Mouse (Mus musculus): ENCODE measurements around the gene Jmjd8. TPM values are rescaled to one million over a fixed set of nuclear protein-coding genes. Genes with fewer than 3 reads are reported as not detected.

The Jmjd8 gene
- 10.8 TPM for polyA plus RNA-seq (2012; fragmentation: generic; extraction: Trizol)
- long read RNA-seq, experiment 1, transcript Jmjd8-205 (9 exons, 2,268 nt): major isoform, 14 of 18 reads
- long read RNA-seq, experiment 1, partial matches to known transcripts: 1 of 18 reads
- long read RNA-seq, experiment 1, other reads (novel, unspliced or antisense): 3 of 18 reads
- long read RNA-seq, experiment 2, transcript Jmjd8-205 (9 exons, 2,268 nt): major isoform, 52 of 65 reads
- long read RNA-seq, experiment 2, partial matches to known transcripts: 4 of 65 reads
- long read RNA-seq, experiment 2, other reads (novel, unspliced or antisense): 7 of 65 reads

GRCm38 (mm10) chr17:25828712-25829557 lies at the start of gene Jmjd8:
Gene Jmjd8 (plus strand): TSS chr17:25828867.
- Histone ChIP-seq H3K36me3 (ENCODE audit: control insufficient read depth, insufficient read depth) (peaks cover 24% of the 10 kb centered on the region), H3K27me3 (ENCODE audit: control insufficient read depth, insufficient read depth, insufficient read length) (no peaks in the 10 kb centered on the region), H3K4me3 (ENCODE audit: insufficient read depth, poor library complexity, severe bottlenecking) (peak within 1 kb of the TSS; percentile 23), H3ac (ENCODE audit: control insufficient read depth, insufficient read length, low read depth) (peak within 1 kb of the TSS; percentile 46), H3K79me2 (ENCODE audit: control insufficient read depth, insufficient read depth) (peaks cover 46% of the 10 kb centered on the region), H3K79me3 (ENCODE audit: low read depth) (peaks cover 23% of the 10 kb centered on the region)
- TF ChIP-seq USF1 (IDR thresholded peaks at IDR 0.05; ENCODE audit: low read depth) (no peak), FOSL1 (IDR thresholded peaks at IDR 0.05; ENCODE audit: insufficient read depth, low read length, poor library complexity, severe bottlenecking) (no peak), CEBPB (IDR thresholded peaks at IDR 0.05; ENCODE audit: low read depth) (peak; percentile 67), MAX (IDR thresholded peaks at IDR 0.05) (no peak)

DNA sequence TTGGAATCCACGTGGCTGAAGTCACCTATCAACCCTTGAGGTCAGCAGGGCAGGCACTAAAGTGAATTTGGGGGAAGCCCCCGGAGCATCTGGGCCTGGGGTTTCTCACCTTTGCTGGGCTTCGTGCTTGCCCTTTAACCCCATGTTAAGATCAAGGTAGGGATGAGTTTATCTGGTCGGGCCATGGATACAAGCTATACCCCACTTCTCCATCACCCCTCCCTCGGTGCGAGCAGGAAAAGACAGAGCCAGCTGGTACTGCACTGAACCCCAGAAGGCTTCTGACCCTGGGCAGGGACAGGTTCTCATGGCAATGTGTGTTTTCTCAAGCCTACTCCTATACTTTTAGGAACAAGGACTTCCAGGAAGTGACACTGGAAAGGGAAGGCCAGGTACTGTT lies 47.3 kb upstream of the Jmjd8 start:
- Histone ChIP-seq H3K79me3 (ENCODE audit: low read depth) (no peaks in the 10 kb centered on the region), H3K79me2 (ENCODE audit: control insufficient read depth, insufficient read depth) (peaks cover 15% of the 10 kb centered on the region), H3K36me3 (ENCODE audit: control insufficient read depth, insufficient read depth) (peaks cover 32% of the 10 kb centered on the region), H3K27me3 (ENCODE audit: control insufficient read depth, insufficient read depth, insufficient read length) (no peaks in the 10 kb centered on the region), H3ac (ENCODE audit: control insufficient read depth, insufficient read length, low read depth) (no peak overlapping the region), H3K4me3 (ENCODE audit: insufficient read depth, poor library complexity, severe bottlenecking) (no peak overlapping the region)
- TF ChIP-seq MAX (IDR thresholded peaks at IDR 0.05): no peak
- no peak for TF ChIP-seq FOSL1 (IDR thresholded peaks at IDR 0.05; ENCODE audit: insufficient read depth, low read length, poor library complexity, severe bottlenecking)
- no peak for TF ChIP-seq MYOD1 (IDR thresholded peaks at IDR 0.05; ENCODE audit: control insufficient read depth, insufficient read length, low read depth)
- TF ChIP-seq CTCF (IDR thresholded peaks at IDR 0.05; ENCODE audit: control insufficient read depth, insufficient read depth, insufficient read length): no peak
- no peak for TF ChIP-seq MYOG (IDR thresholded peaks at IDR 0.05; ENCODE audit: control insufficient read depth, extremely low read depth, insufficient read length)
- TF ChIP-seq CEBPB (IDR thresholded peaks at IDR 0.05; ENCODE audit: low read depth): no peak
- TF ChIP-seq USF1 (IDR thresholded peaks at IDR 0.05; ENCODE audit: low read depth): no peak

DNA sequence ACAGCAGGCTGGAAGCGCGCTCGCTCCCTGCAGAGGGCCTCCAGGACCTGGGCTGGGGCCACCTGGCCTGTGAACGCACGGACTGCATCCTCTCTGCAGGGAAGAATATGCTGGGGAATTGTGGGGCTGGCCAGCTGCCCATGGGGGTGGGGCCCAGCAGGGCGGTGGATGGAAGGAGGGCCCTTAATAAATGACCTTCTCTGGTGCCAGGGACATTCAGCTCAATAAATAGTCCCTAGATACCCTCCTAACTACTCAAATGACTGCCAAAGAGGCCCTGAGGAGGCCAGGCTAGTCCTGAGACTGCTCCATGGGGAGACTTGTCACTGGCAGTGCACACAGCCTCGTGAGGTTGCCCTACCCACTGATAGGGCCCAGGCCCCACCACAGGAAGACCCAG lies 45.6 kb upstream of the Jmjd8 start:
- no peaks in the 10 kb centered on the region for H3K79me3 ChIP-seq (ENCODE audit: low read depth)
- H3K36me3 ChIP-seq (ENCODE audit: control insufficient read depth, insufficient read depth): peaks cover 32% of the 10 kb centered on the region
- H3K4me3 ChIP-seq (ENCODE audit: insufficient read depth, poor library complexity, severe bottlenecking): no peak overlapping the region
- TF ChIP-seq CTCF (IDR thresholded peaks at IDR 0.05; ENCODE audit: control insufficient read depth, insufficient read depth, insufficient read length): no peak
- TF ChIP-seq CEBPB (IDR thresholded peaks at IDR 0.05; ENCODE audit: low read depth): no peak
- H3K79me2 ChIP-seq (ENCODE audit: control insufficient read depth, insufficient read depth): peaks cover 15% of the 10 kb centered on the region
- no peaks in the 10 kb centered on the region for H3K27me3 ChIP-seq (ENCODE audit: control insufficient read depth, insufficient read depth, insufficient read length)
- H3ac ChIP-seq (ENCODE audit: control insufficient read depth, insufficient read length, low read depth): no peak overlapping the region

- Histone ChIP-seq H3K4me3 (ENCODE audit: insufficient read depth, poor library complexity, severe bottlenecking) (no peak overlapping the region), H3K36me3 (ENCODE audit: control insufficient read depth, insufficient read depth) (peaks cover 32% of the 10 kb centered on the region)
Measured at GRCm38 (mm10) chr17:25783861-25784574, 44.6 kb upstream of the Jmjd8 start.

DNA sequence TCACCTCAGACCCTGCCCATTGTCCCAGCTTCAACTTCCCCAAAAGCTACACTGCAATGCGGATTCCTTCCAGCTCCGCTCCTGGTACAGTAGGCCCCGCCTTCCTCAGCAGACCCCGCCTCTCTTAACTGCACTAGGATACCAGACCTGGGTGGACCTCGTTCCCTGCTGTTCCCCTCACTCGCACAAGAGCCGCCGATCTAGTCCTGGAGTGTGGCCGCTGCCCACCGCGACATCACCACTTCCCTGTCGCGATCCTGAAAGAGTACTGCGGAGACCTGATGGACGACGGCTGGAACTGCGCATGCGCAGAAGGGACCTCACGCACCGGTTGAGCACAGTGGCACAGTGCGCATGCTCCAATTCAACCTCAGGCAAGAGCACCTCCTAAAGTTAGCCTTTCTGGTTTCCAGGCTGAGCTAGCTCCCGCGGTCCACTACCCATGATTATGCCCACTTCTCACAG lies 43.4 kb upstream of the Jmjd8 start, which contains the start of gene Haghl:
Gene Haghl (minus strand): TSS at position 393 of the 465 bp plus-strand sequence.
- Histone ChIP-seq H3K4me3 (ENCODE audit: insufficient read depth, poor library complexity, severe bottlenecking) (peak within 1 kb of the TSS; percentile 53), H3K79me3 (ENCODE audit: low read depth) (no peaks in the 10 kb centered on the region), H3ac (ENCODE audit: control insufficient read depth, insufficient read length, low read depth) (peak within 1 kb of the TSS; percentile 83), H3K79me2 (ENCODE audit: control insufficient read depth, insufficient read depth) (peaks cover 15% of the 10 kb centered on the region), H3K36me3 (ENCODE audit: control insufficient read depth, insufficient read depth) (peaks cover 24% of the 10 kb centered on the region), H3K27me3 (ENCODE audit: control insufficient read depth, insufficient read depth, insufficient read length) (no peaks in the 10 kb centered on the region)
- TF ChIP-seq MYOG (IDR thresholded peaks at IDR 0.05; ENCODE audit: control insufficient read depth, extremely low read depth, insufficient read length) (no peak), FOSL1 (IDR thresholded peaks at IDR 0.05; ENCODE audit: insufficient read depth, low read length, poor library complexity, severe bottlenecking) (no peak), MYOD1 (IDR thresholded peaks at IDR 0.05; ENCODE audit: control insufficient read depth, insufficient read length, low read depth) (no peak), CEBPB (IDR thresholded peaks at IDR 0.05; ENCODE audit: low read depth) (no peak), CTCF (IDR thresholded peaks at IDR 0.05; ENCODE audit: control insufficient read depth, insufficient read depth, insufficient read length) (no peak), USF1 (IDR thresholded peaks at IDR 0.05; ENCODE audit: low read depth) (no peak), MAX (IDR thresholded peaks at IDR 0.05) (no peak)

More at GRCm38 (mm10) chr17:25783861-25784574, 44.6 kb upstream of the Jmjd8 start:
- H3K27me3 ChIP-seq (ENCODE audit: control insufficient read depth, insufficient read depth, insufficient read length): no peaks in the 10 kb centered on the region
- H3ac ChIP-seq (ENCODE audit: control insufficient read depth, insufficient read length, low read depth): peak overlapping the region; percentile 12
- peaks cover 15% of the 10 kb centered on the region for H3K79me2 ChIP-seq (ENCODE audit: control insufficient read depth, insufficient read depth)
- no peaks in the 10 kb centered on the region for H3K79me3 ChIP-seq (ENCODE audit: low read depth)
- TF ChIP-seq USF1 (IDR thresholded peaks at IDR 0.05; ENCODE audit: low read depth): no peak
- TF ChIP-seq MYOD1 (IDR thresholded peaks at IDR 0.05; ENCODE audit: control insufficient read depth, insufficient read length, low read depth): no peak
- no peak for TF ChIP-seq MYOG (IDR thresholded peaks at IDR 0.05; ENCODE audit: control insufficient read depth, extremely low read depth, insufficient read length)
- TF ChIP-seq CEBPB (IDR thresholded peaks at IDR 0.05; ENCODE audit: low read depth): no peak
- no peak for TF ChIP-seq CTCF (IDR thresholded peaks at IDR 0.05; ENCODE audit: control insufficient read depth, insufficient read depth, insufficient read length)
- TF ChIP-seq MAX (IDR thresholded peaks at IDR 0.05): no peak
- no peak for TF ChIP-seq FOSL1 (IDR thresholded peaks at IDR 0.05; ENCODE audit: insufficient read depth, low read length, poor library complexity, severe bottlenecking)
